ENCODE assay signal across 29 mouse cellular contexts in genomic region chr2:18839532-18839931, GRCm38 (mm10).
A peak's percentile ranks its signal among the peaks of the same experiment; 100 is the strongest.
DNase-seq lines count a peak whose midpoint lies in the region; ATAC-seq and TF ChIP-seq lines count a peak whose summit lies in the region.
"Had no signal": no experiment of that assay in that cellular context is flagged by ENCODE, and none has a peak within 500 bp of the region (broad histone marks: within the 10 kb centered on the region; RNA-seq: fewer than 3 reads in every experiment).

No protein-coding gene starts in this region.

- H3K9ac ChIP-seq in liver, embryonic 11.5 days (ENCODE audit: low read depth, low read length): no peak overlapping the region
- H3K9ac ChIP-seq in neural tube, embryonic 15.5 days (replicated peaks): no peak overlapping the region
- H3K9ac ChIP-seq: forebrain, embryonic 15.5 days; hindbrain, embryonic 15.5 days; liver, embryonic 15.5 days; lung, embryonic 14.5 days had no signal

- H3K27me3 ChIP-seq in C2C12 (ENCODE audit: control insufficient read depth, insufficient read depth, insufficient read length): no peaks in the 10 kb centered on the region
- no peaks in the 10 kb centered on the region for H3K27me3 ChIP-seq in liver, embryonic 11.5 days (replicated peaks; ENCODE audit: control insufficient read depth, insufficient read depth, low read length)
- no peaks in the 10 kb centered on the region for H3K27me3 ChIP-seq in neural tube, embryonic 15.5 days (replicated peaks)
- H3K27me3 ChIP-seq: forebrain, embryonic 15.5 days; hindbrain, embryonic 15.5 days; liver, embryonic 15.5 days; megakaryocyte, embryonic 14.5 days had no signal

- no peak overlapping the region for H3K4me2 ChIP-seq in liver, embryonic 11.5 days
- H3K4me2 ChIP-seq in neural tube, embryonic 15.5 days: no peak overlapping the region
- H3K4me2 ChIP-seq: forebrain, embryonic 15.5 days; heart, embryonic 11.5 days; hindbrain, embryonic 15.5 days; liver, embryonic 15.5 days; lung, embryonic 14.5 days had no signal

- H3K79me3 ChIP-seq in C2C12 (ENCODE audit: low read depth): no peaks in the 10 kb centered on the region

- WGBS in liver, embryonic 11.5 days: 88% methylated on average over 4 of the region's 4 CpGs
- 88% methylated on average over 4 of the region's 4 CpGs for WGBS in neural tube, embryonic 15.5 days

- no peak for ATAC-seq in liver, embryonic 11.5 days (replicated peaks; ENCODE audit: low FRiP score)
- ATAC-seq in neural tube, embryonic 15.5 days (ENCODE audit: low FRiP score): no peak
- ATAC-seq: CD4-positive, CD25-positive, alpha-beta regulatory T cell, adult 4 months; forebrain, embryonic 15.5 days; inflammation-experienced regulatory T-cells, adult 6 months had no signal

- intact Hi-C loops in gastrocnemius, adult 2 months (cut with DNase I): no loop called here
- intact Hi-C loops in heart, postnatal 14 days (cut with DNase I): no loop called here

- TF ChIP-seq CTCF in gastrocnemius, adult 2 months (IDR thresholded peaks at IDR 0.05): no peak
- no peak for TF ChIP-seq CTCF in C2C12 (IDR thresholded peaks at IDR 0.05; ENCODE audit: control insufficient read depth, insufficient read depth, insufficient read length)

- no peaks in the 10 kb centered on the region for H3K9me3 ChIP-seq in liver, embryonic 11.5 days (ENCODE audit: control insufficient read depth, low read length)
- no peaks in the 10 kb centered on the region for H3K9me3 ChIP-seq in neural tube, embryonic 15.5 days (replicated peaks)
- H3K9me3 ChIP-seq: forebrain, embryonic 10.5 days; forebrain, embryonic 15.5 days; hindbrain, embryonic 10.5 days; hindbrain, embryonic 15.5 days; liver, embryonic 15.5 days; megakaryocyte, embryonic 14.5 days had no signal

- no peak overlapping the region for H3ac ChIP-seq in C2C12 (ENCODE audit: control insufficient read depth, insufficient read length, low read depth)

- peak; percentile 47 for DNase-seq in gastrocnemius, adult 2 months
- DNase-seq in gastrocnemius, postnatal 10 days: no peak
- DNase-seq in heart, postnatal 14 days: peak; percentile 15 to 22
- no peak for DNase-seq in heart, adult 8-10 months (ENCODE audit: low spot score)
- peak; percentile 14 for DNase-seq in fat pad, adult 2 months (ENCODE audit: extremely low read depth, low read depth, low spot score)
- no peak for DNase-seq in liver, embryonic 11.5 days (ENCODE audit: low spot score)
- DNase-seq: adrenal gland, postnatal 25 days; cerebellum, adult 11-12 months; cerebellum, postnatal 10 days; kidney, adult 11 months; kidney, postnatal 14 days; liver; lung, embryonic 14.5 days; midbrain, embryonic 14.5 days; thymus, adult 18-20 months; thymus, postnatal 36 days had no signal

- H3K4me1 ChIP-seq in liver, embryonic 11.5 days (replicated peaks; ENCODE audit: control insufficient read depth, insufficient read depth, low read length): no peaks in the 10 kb centered on the region
- H3K4me1 ChIP-seq in neural tube, embryonic 15.5 days: no peaks in the 10 kb centered on the region
- H3K4me1 ChIP-seq: forebrain, embryonic 10.5 days; forebrain, embryonic 15.5 days; hindbrain, embryonic 10.5 days; hindbrain, embryonic 15.5 days; liver, embryonic 15.5 days had no signal

- H3K36me3 ChIP-seq in C2C12 (ENCODE audit: control insufficient read depth, insufficient read depth): peaks cover 11% of the 10 kb centered on the region
- no peaks in the 10 kb centered on the region; the same call in 1 of the 2 replicates for H3K36me3 ChIP-seq in liver, embryonic 11.5 days (ENCODE audit: control insufficient read depth, insufficient read depth, low read length)
- H3K36me3 ChIP-seq in neural tube, embryonic 15.5 days: peaks cover 10% of the 10 kb centered on the region; the same call in 1 of the 2 replicates
- H3K36me3 ChIP-seq: forebrain, embryonic 15.5 days; hindbrain, embryonic 15.5 days had no signal

- H3K27ac ChIP-seq in gastrocnemius, adult 2 months: no peak overlapping the region
- no peak overlapping the region for H3K27ac ChIP-seq in liver, embryonic 11.5 days (ENCODE audit: low read depth, low read length)
- no peak overlapping the region for H3K27ac ChIP-seq in neural tube, embryonic 15.5 days (replicated peaks)
- H3K27ac ChIP-seq: forebrain, embryonic 10.5 days; forebrain, embryonic 15.5 days; hindbrain, embryonic 10.5 days; hindbrain, embryonic 15.5 days; left cerebral cortex, adult 2 months; liver, embryonic 15.5 days; stomach, postnatal 0 days had no signal

- no peaks in the 10 kb centered on the region for H3K79me2 ChIP-seq in C2C12 (ENCODE audit: control insufficient read depth, insufficient read depth)

- no peak overlapping the region for H3K4me3 ChIP-seq in gastrocnemius, adult 2 months
- no peak overlapping the region for H3K4me3 ChIP-seq in C2C12 (ENCODE audit: insufficient read depth, poor library complexity, severe bottlenecking)
- H3K4me3 ChIP-seq in liver, embryonic 11.5 days (ENCODE audit: low read depth, low read length): no peak overlapping the region
- no peak overlapping the region for H3K4me3 ChIP-seq in neural tube, embryonic 15.5 days (replicated peaks)
- H3K4me3 ChIP-seq: forebrain, embryonic 10.5 days; forebrain, embryonic 15.5 days; hindbrain, embryonic 10.5 days; hindbrain, embryonic 15.5 days; left cerebral cortex, adult 2 months; liver, embryonic 15.5 days; megakaryocyte, embryonic 14.5 days had no signal

TF ChIP-seq in C2C12, 6 proteins besides CTCF, POLR2A, EP300 and RAD21:
- peak; percentile 50 for TF ChIP-seq CEBPB (IDR thresholded peaks at IDR 0.05; ENCODE audit: low read depth)
- no peak for TF ChIP-seq MAX (IDR thresholded peaks at IDR 0.05)
- TF ChIP-seq MYOD1 (IDR thresholded peaks at IDR 0.05; ENCODE audit: control insufficient read depth, insufficient read length, low read depth): peak; percentile 79
- no peak for TF ChIP-seq FOSL1 (IDR thresholded peaks at IDR 0.05; ENCODE audit: insufficient read depth, low read length, poor library complexity, severe bottlenecking)
- no peak for TF ChIP-seq USF1 (IDR thresholded peaks at IDR 0.05; ENCODE audit: low read depth)
- no peak for TF ChIP-seq MYOG (IDR thresholded peaks at IDR 0.05; ENCODE audit: control insufficient read depth, extremely low read depth, insufficient read length)

Comparison
In these comparisons a context has a peak if more than half of its experiments do, and no peak if none do; other contexts are left out.
1. DNase-seq: peak in gastrocnemius, adult 2 months (single experiment), heart, postnatal 14 days (2 of 2) and fat pad, adult 2 months (single experiment); none in gastrocnemius, postnatal 10 days (single experiment), heart, adult 8-10 months (single experiment) and liver, embryonic 11.5 days (single experiment).